Mouse (Mus musculus) cortical plate, adult 2 months (tissue): ENCODE measurements around the gene Taar7f.
"Not testable (repeated sequence)": the region's sequence is repeated elsewhere in the genome, so short reads cannot be mapped to it uniquely, and the experiment has no call there.

Source experiments
- CTCF ChIP-seq: fragments of 200-500 bp; IDR thresholded peaks from 2 replicates; pipeline ENCODE4 v1.5.1; 2011; ENCODE audit warnings: mild to moderate bottlenecking, control low read depth, low read length; ENCODE audit not compliant: insufficient read depth; ENCODE audit errors: extremely low read depth
- POLR2A ChIP-seq: fragments of 200-500 bp; IDR thresholded peaks from 2 replicates; pipeline ENCODE4 v1.6.1; 2011; ENCODE audit warnings: mild to moderate bottlenecking, low read length, control low read depth; ENCODE audit not compliant: insufficient read depth; ENCODE audit errors: extremely low read depth

GRCm38 (mm10) chr10:24074751-24075150, 25.4 kb downstream of the Taar7f start:
- not testable (repeated sequence) for TF ChIP-seq CTCF, POLR2A
